Mouse (Mus musculus): ENCODE data around the gene Ago3. TPM values are rescaled to one million over a fixed set of nuclear protein-coding genes. Genes with fewer than 3 reads are reported as not detected.

Gene Ago3
- total and polyA plus RNA-seq, 3 experiments = 5.3 to 6.7 (median 5.3) TPM

DNA sequence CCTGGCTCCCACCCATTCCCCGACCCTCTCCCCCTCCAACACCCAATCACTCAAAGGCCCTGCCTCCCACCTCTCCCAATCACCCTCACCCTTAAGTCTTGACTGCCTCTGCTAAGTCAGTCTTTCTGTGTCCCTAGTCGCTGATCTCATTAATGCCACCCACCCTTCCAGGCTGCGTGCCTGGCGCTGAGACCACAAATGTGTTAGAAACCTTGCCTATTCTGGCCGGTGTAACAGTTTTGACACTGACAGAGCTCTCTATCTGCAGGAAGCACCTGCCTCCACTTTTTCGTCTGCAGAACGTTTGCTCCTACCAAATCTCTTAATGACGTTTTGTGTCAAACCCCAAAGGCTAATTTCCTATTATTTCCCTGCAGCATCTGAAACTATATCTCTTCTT is 39.6 kb upstream of the Ago3 start:
- H3K27me3 ChIP-seq (replicated peaks) = no peaks in the 10 kb centered on the region
- H3K79me2 ChIP-seq (replicated peaks; ENCODE audit: control insufficient read depth, extremely low read depth, insufficient read depth, poor library complexity, severe bottlenecking) = peaks cover 18% of the 10 kb centered on the region
- no peaks in the 10 kb centered on the region for H3K9me3 ChIP-seq (replicated peaks; ENCODE audit: low read length)
- no peak overlapping the region for H3K9ac ChIP-seq (ENCODE audit: insufficient read depth, low read depth)
- peak overlapping the region; percentile 57 for H3K4me2 ChIP-seq (ENCODE audit: insufficient read depth, low read depth, poor library complexity, severe bottlenecking)
- no peak overlapping the region for H3K27ac ChIP-seq (ENCODE audit: insufficient read depth, low read depth)
- peaks cover 0 to 3% of the 10 kb centered on the region in 2 experiments for H3K36me3 ChIP-seq (replicated peaks in 1 of 2; ENCODE audit: control insufficient read depth in 1 of 2, insufficient read depth in 1 of 2, low read length in 1 of 2)
- in situ Hi-C loops (cut with MboI; ENCODE audit: low pct_ligation_motif_present, low pct_unique_long_range_greater_than_20kb, low sequenced_read_pairs) (loop anchor here (10.0 kb wide), 1 partner anchor 134 kb away; no protein-coding TSS in a partner anchor), dilution Hi-C loops (cut with MboI; ENCODE audit: extremely low pct_ligation_motif_present, extremely low pct_unique_long_range_greater_than_20kb, low sequenced_read_pairs) (no loop called here)
- H3K4me1 ChIP-seq (ENCODE audit: control insufficient read depth in 1 of 2, insufficient read depth in 2 of 2) = peaks cover 16 to 44% of the 10 kb centered on the region in 2 experiments; a peak in 3 of 4 replicates
- DNase-seq (ENCODE audit: extremely low read depth) = no peak
- TF ChIP-seq GABPA (IDR thresholded peaks at IDR 0.05; ENCODE audit: insufficient replicate concordance, low read depth, low read length) (no peak), PAX5 (IDR thresholded peaks at IDR 0.05; ENCODE audit: low read length) (no peak), POLR2AphosphoS2 (IDR thresholded peaks at IDR 0.05; ENCODE audit: low read depth, low read length) (no peak), MAFK (IDR thresholded peaks at IDR 0.05; ENCODE audit: insufficient replicate concordance, low read length) (no peak), IRF4 (IDR thresholded peaks at IDR 0.05; ENCODE audit: low read depth, low read length) (no peak), ELF1 (IDR thresholded peaks at IDR 0.05; ENCODE audit: low read depth, low read length) (no peak), ZMIZ1 (IDR thresholded peaks at IDR 0.05; ENCODE audit: low read depth, low read length) (no peak), NELFE (IDR thresholded peaks at IDR 0.05; ENCODE audit: low read depth, low read length) (no peak), JUND (conservative IDR thresholded peaks at IDR 0.05; ENCODE audit: low read depth, low read length) (no peak), POLR2A (IDR thresholded peaks at IDR 0.05; ENCODE audit: low read depth, low read length) (no peak), CTCF (conservative IDR thresholded peaks at IDR 0.05 in 1 of 2, IDR thresholded peaks at IDR 0.05 in 1 of 2; ENCODE audit: low read depth in 2 of 2, low read length in 2 of 2) (no peak), CHD1 (IDR thresholded peaks at IDR 0.05; ENCODE audit: low read depth, low read length) (no peak), ETS1 (conservative IDR thresholded peaks at IDR 0.05; ENCODE audit: low read depth, low read length) (no peak), NRF1 (IDR thresholded peaks at IDR 0.05; ENCODE audit: low read depth, low read length) (no peak), ZC3H11A (IDR thresholded peaks at IDR 0.05; ENCODE audit: low read depth, low read length) (no peak), MEF2A (IDR thresholded peaks at IDR 0.05; ENCODE audit: borderline replicate concordance, low read depth, low read length) (no peak), SIN3A (IDR thresholded peaks at IDR 0.05; ENCODE audit: low read length) (no peak), ZKSCAN1 (IDR thresholded peaks at IDR 0.05; ENCODE audit: borderline replicate concordance, low read depth, low read length) (no peak)
- peak overlapping the region; percentile 27 to 96 (median 41) for H3K4me3 ChIP-seq (replicated peaks in 1 of 3; ENCODE audit: low read depth in 2 of 3, low read length in 2 of 3, poor library complexity in 1 of 3)

DNA sequence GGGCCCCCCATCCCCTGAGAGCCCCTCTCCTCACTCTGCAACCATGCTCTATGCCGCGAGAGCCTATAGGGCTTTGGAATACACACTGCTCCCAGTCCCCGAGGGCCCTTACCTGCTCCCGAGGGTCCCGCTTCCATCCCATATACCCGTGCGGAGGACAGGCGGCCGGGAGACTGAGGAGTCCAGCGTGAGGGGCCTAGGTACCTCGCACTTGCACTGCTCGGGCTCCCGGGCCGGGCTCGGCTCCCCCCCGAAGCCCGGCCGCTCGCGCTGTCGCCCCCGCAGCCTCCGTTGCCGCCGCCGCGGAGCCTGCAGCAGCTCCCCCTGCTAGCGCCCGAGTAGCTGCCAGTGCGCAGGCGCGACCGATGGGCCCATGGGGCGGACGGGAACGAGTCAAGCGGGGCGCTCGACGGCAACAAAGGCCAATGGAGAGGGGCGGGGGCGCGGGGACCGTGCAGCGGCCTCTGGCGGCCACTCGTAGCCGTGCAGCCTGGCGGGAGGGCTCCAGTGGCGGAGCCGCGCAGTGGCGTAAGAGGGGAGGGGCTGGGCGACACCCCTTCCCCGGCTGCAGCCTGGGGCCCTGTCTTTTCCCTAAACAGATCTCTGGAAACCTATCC is 39.0 kb upstream of the Ago3 start, which contains the start of gene Ago1:
TSS of gene Ago1 (minus strand) at position 299 of the 617 bp plus-strand sequence.
- in situ Hi-C loops (cut with MboI; ENCODE audit: low pct_ligation_motif_present, low pct_unique_long_range_greater_than_20kb, low sequenced_read_pairs) (loop anchor here (10.0 kb wide), 1 partner anchor 134 kb away; no protein-coding TSS in a partner anchor), dilution Hi-C loops (cut with MboI; ENCODE audit: extremely low pct_ligation_motif_present, extremely low pct_unique_long_range_greater_than_20kb, low sequenced_read_pairs) (no loop called here)
- Histone ChIP-seq H3K27me3 (replicated peaks) (no peaks in the 10 kb centered on the region), H3K36me3 (replicated peaks in 1 of 2; ENCODE audit: control insufficient read depth in 1 of 2, insufficient read depth in 1 of 2, low read length in 1 of 2) (peaks cover 0 to 6% of the 10 kb centered on the region in 2 experiments), H3K4me1 (ENCODE audit: control insufficient read depth in 1 of 2, insufficient read depth in 2 of 2) (peaks cover 16 to 48% of the 10 kb centered on the region in 2 experiments; a peak in 3 of 4 replicates), H3K27ac (ENCODE audit: insufficient read depth, low read depth) (peak within 1 kb of the TSS; percentile 73), H3K9ac (ENCODE audit: insufficient read depth, low read depth) (peak within 1 kb of the TSS; percentile 93), H3K79me2 (replicated peaks; ENCODE audit: control insufficient read depth, extremely low read depth, insufficient read depth, poor library complexity, severe bottlenecking) (peaks cover 18% of the 10 kb centered on the region), H3K4me3 (replicated peaks in 1 of 3; ENCODE audit: low read depth in 2 of 3, low read length in 2 of 3, poor library complexity in 1 of 3) (peak within 1 kb of the TSS; percentile 89 to 96 (median 89)), H3K4me2 (ENCODE audit: insufficient read depth, low read depth, poor library complexity, severe bottlenecking) (peak within 1 kb of the TSS; percentile 57), H3K9me3 (replicated peaks; ENCODE audit: low read length) (no peaks in the 10 kb centered on the region)
- peak; percentile 94 for DNase-seq (ENCODE audit: extremely low read depth)
- TF ChIP-seq NELFE (IDR thresholded peaks at IDR 0.05; ENCODE audit: low read depth, low read length) (no peak), TCF12 (IDR thresholded peaks at IDR 0.05; ENCODE audit: low read depth, low read length) (peak; percentile 52), MYC (IDR thresholded peaks at IDR 0.05; ENCODE audit: low read depth, low read length) (no peak), ZC3H11A (IDR thresholded peaks at IDR 0.05; ENCODE audit: low read depth, low read length) (no peak), SMC3 (IDR thresholded peaks at IDR 0.05; ENCODE audit: low read depth, low read length) (peak; percentile 71), TBP (conservative IDR thresholded peaks at IDR 0.05; ENCODE audit: low read depth, low read length) (no peak), RCOR1 (conservative IDR thresholded peaks at IDR 0.05; ENCODE audit: low read depth, low read length) (no peak), KAT2A (IDR thresholded peaks at IDR 0.05; ENCODE audit: insufficient replicate concordance, low read length) (no peak), MAFK (IDR thresholded peaks at IDR 0.05; ENCODE audit: insufficient replicate concordance, low read length) (no peak), USF1 (IDR thresholded peaks at IDR 0.05; ENCODE audit: low read depth, low read length) (no peak), CTCF (conservative IDR thresholded peaks at IDR 0.05 in 1 of 2, IDR thresholded peaks at IDR 0.05 in 1 of 2; ENCODE audit: low read depth in 2 of 2, low read length in 2 of 2) (peak; percentile 23 to 96; a peak in 3 of 4 replicates), ZMIZ1 (IDR thresholded peaks at IDR 0.05; ENCODE audit: low read depth, low read length) (no peak), UBTF (IDR thresholded peaks at IDR 0.05; ENCODE audit: low read depth, low read length) (no peak), HCFC1 (IDR thresholded peaks at IDR 0.05; ENCODE audit: low read depth, low read length) (peak; percentile 62), ELF1 (IDR thresholded peaks at IDR 0.05; ENCODE audit: low read depth, low read length) (peak; percentile 63), GABPA (IDR thresholded peaks at IDR 0.05; ENCODE audit: insufficient replicate concordance, low read depth, low read length) (no peak), IRF4 (IDR thresholded peaks at IDR 0.05; ENCODE audit: low read depth, low read length) (peak; percentile 51; the same call in 1 of the 2 replicates), CHD2 (IDR thresholded peaks at IDR 0.05; ENCODE audit: low read length) (no peak), POLR2A (IDR thresholded peaks at IDR 0.05; ENCODE audit: low read depth, low read length) (peak; percentile 61; the same call in 1 of the 2 replicates), E2F4 (IDR thresholded peaks at IDR 0.05; ENCODE audit: insufficient replicate concordance, low read depth, low read length) (no peak), ZKSCAN1 (IDR thresholded peaks at IDR 0.05; ENCODE audit: borderline replicate concordance, low read depth, low read length) (no peak), CHD1 (IDR thresholded peaks at IDR 0.05; ENCODE audit: low read depth, low read length) (no peak)

Data from CH12.LX (cell line).